Mouse (Mus musculus) liver, embryonic 15.5 days (tissue): Measurements from ENCODE around the gene Fmo2. TPM values are rescaled to one million over a fixed set of nuclear protein-coding genes. Genes with fewer than 3 reads are reported as not detected.

Source experiments
- ATAC-seq: fragments of 200-750 bp; cut with Nextera tagmentation; 2 replicates; pipeline ENCODE4 v1.8.0; 2017; ENCODE audit warnings: moderate number of reproducible peaks, mild to moderate bottlenecking, moderate library complexity; ENCODE audit not compliant: insufficient read depth
- H3K27ac ChIP-seq: fragments of 300-500 bp; sonication (generic); replicated peaks from 2 replicates; pipeline ENCODE4 v1.5.1; 2015; ENCODE audit warnings: mild to moderate bottlenecking, inconsistent platforms
- H3K27me3 ChIP-seq: fragments of 300-500 bp; sonication (generic); 2 replicates; pipeline ENCODE4 v1.6.1; 2015; ENCODE audit warnings: mild to moderate bottlenecking, inconsistent platforms
- H3K36me3 ChIP-seq: fragments of 300-500 bp; sonication (generic); replicated peaks from 2 replicates; pipeline ENCODE4 v1.6.1; 2015; ENCODE audit warnings: moderate library complexity, mild to moderate bottlenecking, inconsistent platforms
- H3K4me1 ChIP-seq: fragments of 300-500 bp; sonication (generic); replicated peaks from 2 replicates; pipeline ENCODE4 v1.6.1; 2015; ENCODE audit warnings: inconsistent platforms
- H3K4me2 ChIP-seq: fragments of 300-500 bp; sonication (generic); 2 replicates; pipeline ENCODE4 v1.6.1; 2015; ENCODE audit warnings: moderate library complexity, mild to moderate bottlenecking, inconsistent platforms
- H3K4me3 ChIP-seq: fragments of 300-500 bp; sonication (generic); replicated peaks from 2 replicates; pipeline ENCODE4 v1.5.1; 2015; ENCODE audit warnings: mild to moderate bottlenecking, inconsistent platforms
- H3K9ac ChIP-seq: fragments of 300-500 bp; sonication (generic); 2 replicates; pipeline ENCODE4 v1.6.1; 2015; ENCODE audit warnings: moderate library complexity, mild to moderate bottlenecking, inconsistent platforms
- H3K9me3 ChIP-seq: fragments of 300-500 bp; sonication (generic); replicated peaks from 2 replicates; pipeline ENCODE4 v1.6.1; 2016; ENCODE audit warnings: inconsistent platforms
- WGBS: fragments of 180-500 bp; shearing (Covaris S2); methylation state at CpG from one replicate; pipeline ENCODE4 v1.1.7; 2015; ENCODE audit warnings: mixed read lengths; ENCODE audit not compliant: insufficient replicate concordance; 5-methylcytosine and 5-hydroxymethylcytosine counted together
- polyA plus RNA-seq: library from polyadenylated mRNA; unstranded; fragments of >200 nt; fragmentation: Nextera tagmentation; extraction: Ambion mirVana; gene quantifications from 2 replicates; pipeline ENCODE4 v1.2.1, GENCODE M21; 2015

Gene Fmo2
- polyA plus RNA-seq: 0.13 and 0.14 TPM in 2 replicates

DNA sequence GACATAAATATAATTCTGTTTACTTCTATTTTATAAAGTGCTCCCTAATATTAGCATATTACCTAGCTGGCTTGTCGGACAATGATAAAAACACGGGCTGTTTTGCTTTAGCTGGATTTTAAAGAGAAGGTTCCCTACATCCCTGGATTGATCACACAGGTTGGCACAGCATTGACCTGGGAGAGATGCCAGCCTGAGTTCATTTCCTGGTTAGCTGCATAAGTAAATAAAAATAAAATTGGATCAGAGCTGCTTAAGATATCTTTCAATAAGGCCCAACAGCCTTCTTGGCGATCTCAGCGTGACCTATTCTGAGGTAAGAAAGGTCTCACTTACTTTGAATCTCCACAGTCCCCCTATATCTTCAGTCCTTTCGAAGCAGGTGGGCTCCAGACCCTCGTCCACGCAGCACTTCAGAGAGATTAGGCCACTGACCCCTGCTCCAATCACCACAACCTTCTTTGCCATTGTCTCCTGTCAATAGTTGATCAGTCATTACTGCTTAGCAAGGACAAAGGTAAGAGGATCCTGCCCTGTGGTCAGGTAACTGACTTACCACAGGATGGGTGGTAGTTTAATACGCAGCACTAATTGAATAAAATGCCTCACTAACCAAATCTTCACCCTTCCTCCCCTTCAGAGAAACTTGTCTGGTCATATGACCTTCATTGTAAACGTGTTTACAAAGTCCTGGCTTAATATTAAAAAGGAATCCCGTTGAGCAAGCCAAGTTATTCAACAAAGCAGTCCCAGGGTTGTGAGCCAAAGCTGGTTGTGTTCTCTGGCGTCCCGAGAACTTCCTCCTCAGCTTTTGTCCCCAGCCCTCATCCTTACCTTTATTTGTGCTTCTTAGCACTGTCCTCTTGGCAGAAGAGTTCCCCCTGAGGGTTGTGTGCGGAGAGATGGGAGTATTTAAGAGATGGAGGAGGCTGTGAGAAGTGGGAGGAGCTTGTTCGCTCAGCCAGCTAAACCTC, at the start of gene Fmo2:
Fmo2 (minus strand) TSS at position 889 of the 974 bp plus-strand sequence.
- H3K27me3 ChIP-seq: no peaks in the 10 kb centered on the region
- H3K27ac ChIP-seq: no peak within 1 kb of the TSS
- no peak within 1 kb of the TSS for H3K4me3 ChIP-seq
- WGBS: 51% methylated on average over 14 of the region's 14 CpGs
- H3K36me3 ChIP-seq: no peaks in the 10 kb centered on the region
- H3K4me2 ChIP-seq: no peak within 1 kb of the TSS
- H3K4me1 ChIP-seq: no peaks in the 10 kb centered on the region
- no peak within 1 kb of the TSS for H3K9ac ChIP-seq
- ATAC-seq: no peak
- no peaks in the 10 kb centered on the region for H3K9me3 ChIP-seq

- ATAC-seq: no peak
- H3K9ac ChIP-seq: no peak overlapping the region
- WGBS: 75% methylated on average over 6 of the region's 6 CpGs
- no peaks in the 10 kb centered on the region for H3K36me3 ChIP-seq
- no peak overlapping the region for H3K4me2 ChIP-seq
- no peaks in the 10 kb centered on the region for H3K9me3 ChIP-seq
- no peak overlapping the region for H3K4me3 ChIP-seq
- no peaks in the 10 kb centered on the region for H3K27me3 ChIP-seq
- no peak overlapping the region for H3K27ac ChIP-seq
- H3K4me1 ChIP-seq: no peaks in the 10 kb centered on the region
These were observed 49.4 kb upstream of the Fmo2 start for GRCm38 (mm10) chr1:162947934-162948333.

- Histone ChIP-seq H3K4me1 (no peaks in the 10 kb centered on the region), H3K9me3 (no peaks in the 10 kb centered on the region), H3K36me3 (no peaks in the 10 kb centered on the region), H3K27me3 (no peaks in the 10 kb centered on the region), H3K4me3 (no peak overlapping the region), H3K27ac (no peak overlapping the region), H3K9ac (no peak overlapping the region), H3K4me2 (no peak overlapping the region)
- ATAC-seq: no peak
- WGBS: 63% methylated on average over 4 of the region's 4 CpGs
These were observed 48.5 kb upstream of the Fmo2 start for GRCm38 (mm10) chr1:162946837-162947558.

DNA sequence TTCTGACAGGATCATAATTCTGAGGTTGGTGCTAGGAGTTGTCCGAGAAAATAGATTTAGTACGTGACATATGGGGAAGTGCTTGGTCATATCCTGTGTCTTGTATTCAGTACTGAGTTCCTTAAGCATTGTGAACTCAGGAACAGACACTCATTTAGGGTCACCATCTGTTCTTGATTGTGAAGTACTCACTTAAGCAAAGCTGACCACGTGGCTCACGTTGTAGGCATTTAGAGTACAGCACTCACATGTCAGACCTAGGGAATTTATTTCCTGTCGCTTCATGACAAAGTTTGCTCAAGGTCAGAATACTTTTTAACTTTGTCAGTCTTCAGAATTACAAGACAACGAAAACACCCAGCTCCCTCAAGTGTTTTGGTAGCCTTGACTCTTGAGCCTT, 45.2 kb upstream of the Fmo2 start:
- Histone ChIP-seq H3K4me2 (no peak overlapping the region), H3K27ac (no peak overlapping the region), H3K4me1 (no peaks in the 10 kb centered on the region), H3K9ac (no peak overlapping the region), H3K9me3 (no peaks in the 10 kb centered on the region), H3K4me3 (no peak overlapping the region), H3K36me3 (no peaks in the 10 kb centered on the region), H3K27me3 (no peaks in the 10 kb centered on the region)
- ATAC-seq: no peak; the same call in 1 of the 2 replicates
- 31% methylated on average over 6 of the region's 6 CpGs for WGBS

DNA sequence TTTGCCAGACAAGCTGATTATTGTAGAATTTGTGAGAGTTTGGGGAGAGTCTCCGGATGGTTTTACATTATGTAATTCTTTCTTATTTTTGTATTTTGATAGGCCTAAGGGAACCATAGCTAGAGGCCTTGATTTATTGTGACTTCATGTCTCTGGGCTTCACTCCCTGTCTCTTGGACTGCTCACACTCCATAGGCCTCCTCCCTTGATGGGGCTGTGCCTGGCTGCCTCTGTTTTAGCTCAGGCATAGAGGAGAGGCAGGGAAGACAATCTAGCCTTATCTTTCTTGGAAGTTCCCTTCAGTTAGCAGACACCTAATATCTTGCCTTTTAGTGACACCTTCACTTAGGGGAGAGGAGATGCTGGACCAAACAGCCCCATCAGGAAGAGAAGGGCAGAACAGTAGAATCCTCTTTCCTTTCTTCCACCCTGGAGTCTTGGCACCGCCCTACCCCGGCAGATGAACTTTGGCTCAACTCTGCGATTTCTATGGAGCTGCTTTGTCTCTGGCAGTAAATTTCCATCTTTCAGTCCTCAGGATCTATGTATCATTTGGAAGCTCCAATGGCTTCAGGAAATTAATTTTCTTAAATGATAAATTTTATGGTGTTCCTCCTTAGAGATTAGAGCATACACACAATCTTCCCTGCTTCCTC, 40.3 kb upstream of the Fmo2 start:
- no peak overlapping the region for H3K9ac ChIP-seq
- no peak overlapping the region for H3K27ac ChIP-seq
- no peaks in the 10 kb centered on the region for H3K27me3 ChIP-seq
- no peak overlapping the region for H3K4me3 ChIP-seq
- no peaks in the 10 kb centered on the region for H3K4me1 ChIP-seq
- H3K4me2 ChIP-seq: no peak overlapping the region
- no peaks in the 10 kb centered on the region for H3K36me3 ChIP-seq
- H3K9me3 ChIP-seq: no peaks in the 10 kb centered on the region
- WGBS: 74% methylated on average over 4 of the region's 4 CpGs
- no peak for ATAC-seq

DNA sequence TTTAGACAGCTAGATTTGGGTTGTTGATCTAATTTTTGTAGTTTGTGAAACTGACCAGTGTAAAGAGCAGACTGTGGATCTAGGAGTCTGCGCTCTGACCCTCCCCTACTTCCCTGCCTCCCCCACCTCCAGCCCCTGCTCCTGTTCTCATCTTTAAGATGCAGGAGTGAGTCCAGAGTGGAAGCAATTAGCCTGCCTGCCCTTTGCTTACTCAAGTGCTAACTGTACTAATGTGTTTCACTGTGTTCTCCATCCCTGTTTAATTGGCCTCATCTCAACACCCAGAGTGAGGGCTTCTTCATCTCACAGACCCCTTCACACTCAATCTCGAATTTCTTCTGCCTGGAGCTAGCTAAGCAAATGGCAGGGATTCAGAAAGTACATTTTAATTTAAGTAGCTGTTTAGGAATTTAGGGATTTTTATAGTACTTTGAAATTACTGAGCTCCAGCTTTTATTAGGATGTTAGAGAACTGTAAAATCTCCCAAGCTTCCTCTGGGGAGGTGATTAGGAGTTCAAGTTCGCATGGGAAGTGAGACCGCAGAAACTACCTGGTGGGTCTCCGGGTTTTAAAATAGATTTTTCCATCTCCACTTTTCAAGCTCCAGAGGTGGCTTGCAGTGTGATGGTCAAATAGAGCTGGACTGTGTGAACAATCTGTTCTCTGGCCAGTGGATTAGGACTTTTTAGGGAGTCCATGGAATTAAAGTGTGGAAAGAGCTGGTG, 39.6 kb upstream of the Fmo2 start:
- H3K27ac ChIP-seq: no peak overlapping the region
- ATAC-seq: no peak
- WGBS: 51% methylated on average over 5 of the region's 5 CpGs

DNA sequence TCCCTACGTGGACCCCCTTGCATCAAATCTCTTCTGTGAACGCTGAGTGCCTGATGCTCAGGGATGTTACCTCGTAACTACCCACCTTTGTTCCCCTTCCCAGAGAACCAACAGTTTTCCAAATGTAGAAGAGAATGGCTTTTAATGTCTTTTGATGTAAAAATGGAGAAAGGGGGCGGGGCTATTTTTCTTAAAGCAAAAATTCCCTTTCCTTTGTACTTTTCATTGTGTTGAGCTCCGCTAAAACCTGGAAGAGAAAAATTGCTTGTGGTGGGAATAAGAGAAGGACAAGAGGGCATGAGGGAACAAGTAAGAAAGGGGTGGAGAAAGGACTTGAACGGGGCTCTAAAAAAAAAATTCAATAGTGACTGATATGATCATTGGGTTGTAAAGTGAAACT, 38.9 kb upstream of the Fmo2 start, which contains the start of gene Fmo6:
Fmo6 (minus strand) TSS at position 101 of the 400 bp plus-strand sequence.
- Histone ChIP-seq H3K27ac (no peak within 1 kb of the TSS), H3K9me3 (no peaks in the 10 kb centered on the region), H3K4me3 (no peak within 1 kb of the TSS), H3K4me1 (no peaks in the 10 kb centered on the region), H3K36me3 (no peaks in the 10 kb centered on the region), H3K4me2 (no peak within 1 kb of the TSS), H3K27me3 (no peaks in the 10 kb centered on the region), H3K9ac (no peak within 1 kb of the TSS)
- 63% methylated on average over 6 of the region's 6 CpGs for WGBS
- no peak for ATAC-seq

More for the DNA sequence above, 39.6 kb upstream of the Fmo2 start:
- H3K4me1 ChIP-seq: no peaks in the 10 kb centered on the region
- H3K9ac ChIP-seq: no peak overlapping the region
- H3K4me2 ChIP-seq: no peak overlapping the region
- no peaks in the 10 kb centered on the region for H3K27me3 ChIP-seq
- no peak overlapping the region for H3K4me3 ChIP-seq
- H3K9me3 ChIP-seq: no peaks in the 10 kb centered on the region
- H3K36me3 ChIP-seq: no peaks in the 10 kb centered on the region

GRCm38 (mm10) chr1:162934374-162935012, 36.0 kb upstream of the Fmo2 start:
- Histone ChIP-seq H3K27ac (no peak overlapping the region), H3K4me2 (no peak overlapping the region), H3K9me3 (no peaks in the 10 kb centered on the region), H3K9ac (no peak overlapping the region), H3K27me3 (no peaks in the 10 kb centered on the region), H3K36me3 (no peaks in the 10 kb centered on the region), H3K4me1 (no peaks in the 10 kb centered on the region), H3K4me3 (no peak overlapping the region)
- no peak for ATAC-seq
- WGBS: 63% methylated on average over 4 of the region's 4 CpGs

GRCm38 (mm10) chr1:162932386-162932785, 33.9 kb upstream of the Fmo2 start:
- WGBS: 71% methylated on average over 4 of the region's 4 CpGs

DNA sequence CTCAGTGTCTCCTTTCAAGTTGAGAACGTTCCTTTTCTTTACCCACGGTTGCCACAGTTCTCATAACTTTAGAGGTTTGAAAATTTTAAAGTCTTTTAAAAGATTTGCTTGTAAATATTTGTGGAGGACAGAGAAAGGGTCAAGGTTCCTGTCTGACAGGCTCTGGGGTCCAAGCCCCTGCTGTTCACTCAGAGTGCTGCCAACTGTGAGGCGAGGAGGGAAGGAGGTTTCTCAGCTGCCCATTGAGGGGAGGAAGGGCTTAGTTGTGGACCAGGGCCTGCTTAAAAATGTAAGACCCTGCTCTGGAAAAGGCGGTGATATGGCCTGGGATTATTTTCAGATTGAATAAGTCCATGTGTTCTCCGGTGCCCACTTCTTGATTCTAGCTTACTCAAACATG, 33.4 kb upstream of the Fmo2 start:
- ATAC-seq: no peak
- H3K9ac ChIP-seq: no peak overlapping the region
- WGBS: 55% methylated on average over 5 of the region's 5 CpGs
- H3K4me1 ChIP-seq: no peaks in the 10 kb centered on the region
- no peak overlapping the region for H3K4me3 ChIP-seq
- no peak overlapping the region for H3K4me2 ChIP-seq
- H3K27ac ChIP-seq: no peak overlapping the region
- H3K36me3 ChIP-seq: no peaks in the 10 kb centered on the region
- no peaks in the 10 kb centered on the region for H3K9me3 ChIP-seq
- no peaks in the 10 kb centered on the region for H3K27me3 ChIP-seq

More at GRCm38 (mm10) chr1:162932386-162932785, 33.9 kb upstream of the Fmo2 start:
- Histone ChIP-seq H3K4me3 (no peak overlapping the region), H3K27ac (no peak overlapping the region), H3K9me3 (no peaks in the 10 kb centered on the region), H3K4me2 (no peak overlapping the region), H3K36me3 (no peaks in the 10 kb centered on the region), H3K4me1 (no peaks in the 10 kb centered on the region), H3K9ac (no peak overlapping the region), H3K27me3 (no peaks in the 10 kb centered on the region)
- ATAC-seq: no peak
